ENCODE assay signal across 8 mouse cellular contexts in genomic region chr3:84228203-84228870, GRCm38 (mm10). TPM values are rescaled to one million over a fixed set of nuclear protein-coding genes. Genes with fewer than 3 reads are reported as not detected.
A peak's percentile ranks its signal among the peaks of the same experiment; 100 is the strongest.
DNase-seq lines count a peak whose midpoint lies in the region; ATAC-seq and TF ChIP-seq lines count a peak whose summit lies in the region.

No protein-coding gene starts in this region.

- no peaks in the 10 kb centered on the region for H3K36me3 ChIP-seq in ES-Bruce4 (ENCODE audit: control insufficient read depth, insufficient read depth, low read length, poor library complexity, severe bottlenecking)
- no peaks in the 10 kb centered on the region for H3K36me3 ChIP-seq in embryonic facial prominence, embryonic 11.5 days (replicated peaks; ENCODE audit: control insufficient read depth, insufficient read depth, low read depth, low read length)
- H3K36me3 ChIP-seq in heart, postnatal 0 days (replicated peaks; ENCODE audit: control insufficient read depth, insufficient read depth, low read length), result no peaks in the 10 kb centered on the region

- no peak for TF ChIP-seq POLR2A in ES-Bruce4 (IDR thresholded peaks at IDR 0.05; ENCODE audit: insufficient read depth, low read length)

- TF ChIP-seq CTCF in ES-Bruce4 (IDR thresholded peaks at IDR 0.05; ENCODE audit: low read depth, low read length), result no peak
- peak; percentile 37 for TF ChIP-seq CTCF in heart, postnatal 0 days (IDR thresholded peaks at IDR 0.05; ENCODE audit: low read depth)

- H3K4me1 ChIP-seq in ES-Bruce4 (ENCODE audit: control insufficient read depth, insufficient read depth, low read length), result peaks cover 5% of the 10 kb centered on the region
- H3K4me1 ChIP-seq in embryonic facial prominence, embryonic 11.5 days (ENCODE audit: control insufficient read depth, insufficient read depth, low read length), result no peaks in the 10 kb centered on the region
- peaks cover 29% of the 10 kb centered on the region for H3K4me1 ChIP-seq in heart, postnatal 0 days (ENCODE audit: control insufficient read depth, insufficient read depth)

- no peaks in the 10 kb centered on the region for H3K27me3 ChIP-seq in ES-Bruce4 (ENCODE audit: control insufficient read depth, insufficient read depth, low read length, poor library complexity, severe bottlenecking)
- no peaks in the 10 kb centered on the region for H3K27me3 ChIP-seq in embryonic facial prominence, embryonic 11.5 days (ENCODE audit: control insufficient read depth, insufficient read depth, low read length)
- no peaks in the 10 kb centered on the region for H3K27me3 ChIP-seq in heart, postnatal 0 days (ENCODE audit: control insufficient read depth, insufficient read depth, low read length)

- H3K4me3 ChIP-seq in ES-Bruce4 (ENCODE audit: low read depth, low read length), result peak overlapping the region; percentile 58
- H3K4me3 ChIP-seq in embryonic facial prominence, embryonic 11.5 days (ENCODE audit: low read depth, low read length), result peak overlapping the region; percentile 42
- H3K4me3 ChIP-seq in heart, postnatal 0 days (ENCODE audit: low read depth, low read length), result peak overlapping the region; percentile 61

- H3K4me2 ChIP-seq in embryonic facial prominence, embryonic 11.5 days (ENCODE audit: low read depth, low read length), result peak overlapping the region; percentile 72
- peak overlapping the region; percentile 88 for H3K4me2 ChIP-seq in heart, postnatal 0 days (ENCODE audit: low read depth, low read length)

- H3K9me3 ChIP-seq in ES-Bruce4 (replicated peaks; ENCODE audit: control insufficient read depth, insufficient read depth, low read length, poor library complexity, severe bottlenecking), result no peaks in the 10 kb centered on the region
- H3K9me3 ChIP-seq in embryonic facial prominence, embryonic 11.5 days (replicated peaks; ENCODE audit: control insufficient read depth, low read length), result no peaks in the 10 kb centered on the region
- H3K9me3 ChIP-seq in heart, postnatal 0 days (replicated peaks; ENCODE audit: control insufficient read depth, low read length), result no peaks in the 10 kb centered on the region

- no peak for TF ChIP-seq EP300 in ES-Bruce4 (IDR thresholded peaks at IDR 0.05; ENCODE audit: insufficient read depth, low read depth, low read length)
- no peak for TF ChIP-seq EP300 in heart, postnatal 0 days (IDR thresholded peaks at IDR 0.05; ENCODE audit: low read depth)

- ATAC-seq in embryonic facial prominence, embryonic 11.5 days (replicated peaks; ENCODE audit: insufficient number of reproducible peaks, low FRiP score, low TSS enrichment, low read depth), result no peak; the same call in 1 of the 2 replicates
- ATAC-seq in heart, postnatal 0 days (ENCODE audit: insufficient read depth, low read depth), result peak; percentile 70

- H3K9ac ChIP-seq in ES-Bruce4 (ENCODE audit: low read depth, poor library complexity, severe bottlenecking), result peak overlapping the region; percentile 8; the same call in 1 of the 2 replicates
- peak overlapping the region; percentile 55 for H3K9ac ChIP-seq in embryonic facial prominence, embryonic 11.5 days (replicated peaks; ENCODE audit: low read length)
- H3K9ac ChIP-seq in heart, postnatal 0 days (replicated peaks; ENCODE audit: low read depth, low read length), result peak overlapping the region; percentile 60

- WGBS in embryonic facial prominence, embryonic 11.5 days, result 0% methylated on average over 17 of the region's 18 CpGs
- WGBS in heart, postnatal 0 days, result 1% methylated on average over 18 of the region's 18 CpGs

- peak; percentile 80 for DNase-seq in adrenal gland, postnatal 10 days
- peak; percentile 93 for DNase-seq in embryonic facial prominence, embryonic 11.5 days (ENCODE audit: low spot score)
- peak; percentile 85 for DNase-seq in heart, postnatal 0 days (ENCODE audit: low spot score)
- DNase-seq in kidney, postnatal 36 days, result peak; percentile 70 to 83
- DNase-seq in mesoderm, embryonic 11.5 days (ENCODE audit: low read depth, low spot score), result peak; percentile 92
- peak; percentile 58 to 75 for DNase-seq in spleen, postnatal 4 days (ENCODE audit: low spot score in 2 of 2)
- no peak for DNase-seq in left cerebral cortex, adult 9 months (ENCODE audit: low spot score in 2 of 2)

- peak overlapping the region; percentile 59 for H3K27ac ChIP-seq in ES-Bruce4 (ENCODE audit: insufficient read depth, low read length)
- peak overlapping the region; percentile 61 for H3K27ac ChIP-seq in embryonic facial prominence, embryonic 11.5 days (replicated peaks; ENCODE audit: low read depth, low read length)
- peak overlapping the region; percentile 51 for H3K27ac ChIP-seq in heart, postnatal 0 days (ENCODE audit: low read depth)

RNA-seq across cellular contexts. Expression of gene Gm6525, which starts 54.4 kb away (rescaled TPM):
- 0.93 TPM in 1 of 2 replicates, not detected in the other for polyA plus RNA-seq in ES-Bruce4 (2011; ENCODE audit: insufficient read depth, insufficient read length, low read depth, missing spikeins)
- under 1 TPM; 0.67 to 0.69 TPM for total RNA-seq in adrenal gland, postnatal 10 days (2021)
- 0.21 and 0.42 TPM in 2 replicates for polyA plus RNA-seq in embryonic facial prominence, embryonic 11.5 days (2014; fragmentation: Nextera tagmentation; extraction: Ambion mirVana)
- 0.38 TPM in 1 of 2 replicates, not detected in the other for total RNA-seq in heart, postnatal 0 days (2014; rRNA removed; ENCODE audit: low replicate concordance)
- polyA plus RNA-seq in heart, postnatal 0 days (2015; fragmentation: Nextera tagmentation; extraction: Ambion mirVana), result 0.11 and 0.22 TPM in 2 replicates

Comparison
In these comparisons a context has a peak if more than half of its experiments do, and no peak if none do; other contexts are left out.
1. H3K9ac ChIP-seq: peak in every context shown above with its lines; median percentile 60 in heart, postnatal 0 days; 55 in embryonic facial prominence, embryonic 11.5 days; 8 in ES-Bruce4.
2. DNase-seq: peak in adrenal gland, postnatal 10 days (single experiment), embryonic facial prominence, embryonic 11.5 days (single experiment), heart, postnatal 0 days (single experiment), kidney, postnatal 36 days (2 of 2), mesoderm, embryonic 11.5 days (single experiment) and spleen, postnatal 4 days (2 of 2); none in left cerebral cortex, adult 9 months (0 of 2).
3. Peak in every context shown above with its lines, with median percentiles within 50 percentile points of each other: H3K27ac ChIP-seq and H3K4me3 ChIP-seq.